Mouse (Mus musculus): Measurements from ENCODE around the gene Ror1. TPM values are rescaled to one million over a fixed set of nuclear protein-coding genes. Genes with fewer than 3 reads are reported as not detected.

The Ror1 gene
- polyA plus RNA-seq, 1 experiment, result 0.06 TPM

DNA sequence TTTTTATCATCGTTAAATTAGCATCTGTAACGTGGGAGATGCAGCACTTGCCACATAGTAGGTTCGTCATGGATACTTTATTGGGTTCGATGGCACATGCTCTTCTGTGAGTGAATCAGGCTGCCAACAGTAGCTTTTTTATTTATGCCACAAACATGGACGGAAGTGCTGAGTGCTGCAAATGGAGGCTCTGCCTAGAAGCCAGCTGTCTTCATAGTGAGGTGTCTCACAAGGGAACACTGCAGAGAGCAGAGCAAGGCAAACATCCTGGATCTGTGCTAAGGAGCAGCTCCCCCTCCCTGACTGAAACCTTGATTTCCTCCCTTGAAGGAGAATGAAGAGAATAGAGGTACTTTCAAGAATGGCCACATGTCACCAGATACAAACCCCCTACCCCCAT lies 74.1 kb downstream of the Ror1 start:
- no peak overlapping the region for H3K4me3 ChIP-seq
- TF ChIP-seq REST (IDR thresholded peaks at IDR 0.05; ENCODE audit: insufficient read depth, insufficient read length) (no peak), POLR2A (IDR thresholded peaks at IDR 0.05; ENCODE audit: insufficient read length, low read depth) (no peak), CEBPB (IDR thresholded peaks at IDR 0.05; ENCODE audit: insufficient read depth, poor library complexity, severe bottlenecking) (no peak), MYOG (IDR thresholded peaks at IDR 0.05; ENCODE audit: control insufficient read depth in 1 of 3, insufficient read depth in 1 of 3, insufficient read length in 2 of 3, low read depth in 2 of 3) (no peak), SRF (IDR thresholded peaks at IDR 0.05; ENCODE audit: control insufficient read depth, insufficient read length, low read depth) (no peak), TCF12 (IDR thresholded peaks at IDR 0.05; ENCODE audit: insufficient read depth, poor library complexity, severe bottlenecking) (no peak), E2F4 (IDR thresholded peaks at IDR 0.05; ENCODE audit: insufficient read depth) (no peak), POLR2AphosphoS2 (IDR thresholded peaks at IDR 0.05; ENCODE audit: insufficient read length, low read depth) (no peak), TCF3 (IDR thresholded peaks at IDR 0.05; ENCODE audit: insufficient read length, low read depth) (no peak), MYOD1 (IDR thresholded peaks at IDR 0.05; ENCODE audit: control insufficient read depth in 1 of 3, insufficient read length in 2 of 3, low read depth in 2 of 3) (no peak), MAX (IDR thresholded peaks at IDR 0.05; ENCODE audit: low read depth) (no peak), USF1 (IDR thresholded peaks at IDR 0.05; ENCODE audit: low read depth) (no peak)
- no peaks in the 10 kb centered on the region for H3K79me2 ChIP-seq (ENCODE audit: control insufficient read depth, insufficient read depth)
- H3K4me2 ChIP-seq (ENCODE audit: low read depth), result no peak overlapping the region
- no peak overlapping the region for H3ac ChIP-seq (ENCODE audit: control insufficient read depth, insufficient read length)
- H3K36me3 ChIP-seq (ENCODE audit: control insufficient read depth, insufficient read depth), result no peaks in the 10 kb centered on the region
- H3K27me3 ChIP-seq (ENCODE audit: control insufficient read depth, insufficient read depth, insufficient read length), result no peaks in the 10 kb centered on the region

DNA sequence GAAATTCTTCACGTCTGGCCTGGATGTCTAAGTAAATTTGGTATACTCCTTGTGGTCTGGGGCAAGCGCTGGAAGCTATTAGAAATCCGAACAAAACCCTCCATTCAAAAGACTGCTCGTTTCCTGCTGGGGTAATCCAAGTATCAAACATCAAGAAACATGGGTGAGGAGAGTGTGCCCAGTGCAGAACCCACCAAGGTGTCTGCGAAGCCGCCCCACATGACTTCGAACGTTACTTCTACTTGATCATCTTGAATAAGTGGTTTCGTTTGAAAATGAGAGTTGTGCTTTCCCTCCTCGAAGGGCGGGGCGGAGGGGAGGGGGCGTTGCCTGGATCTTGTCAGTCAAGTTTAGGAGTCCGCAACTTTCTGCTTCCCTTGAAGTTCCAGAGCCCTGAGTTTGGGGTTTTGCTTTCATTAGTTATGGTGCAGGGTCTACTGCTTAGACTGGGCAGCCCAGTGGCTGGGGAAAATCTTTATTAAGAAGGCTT lies 74.6 kb downstream of the Ror1 start:
- Histone ChIP-seq H3K36me3 (ENCODE audit: control insufficient read depth, insufficient read depth) (no peaks in the 10 kb centered on the region), H3K27me3 (ENCODE audit: control insufficient read depth, insufficient read depth, insufficient read length) (no peaks in the 10 kb centered on the region), H3K4me3 (no peak overlapping the region), H3K79me2 (ENCODE audit: control insufficient read depth, insufficient read depth) (no peaks in the 10 kb centered on the region), H3K4me2 (ENCODE audit: low read depth) (no peak overlapping the region), H3ac (ENCODE audit: control insufficient read depth, insufficient read length) (no peak overlapping the region)
- TF ChIP-seq CEBPB (IDR thresholded peaks at IDR 0.05; ENCODE audit: insufficient read depth, poor library complexity, severe bottlenecking) (no peak), USF1 (IDR thresholded peaks at IDR 0.05; ENCODE audit: low read depth) (no peak), MYOG (IDR thresholded peaks at IDR 0.05; ENCODE audit: control insufficient read depth in 1 of 3, insufficient read depth in 1 of 3, insufficient read length in 2 of 3, low read depth in 2 of 3) (no peak), POLR2A (IDR thresholded peaks at IDR 0.05; ENCODE audit: insufficient read length, low read depth) (no peak), SRF (IDR thresholded peaks at IDR 0.05; ENCODE audit: control insufficient read depth, insufficient read length, low read depth) (no peak), TCF12 (IDR thresholded peaks at IDR 0.05; ENCODE audit: insufficient read depth, poor library complexity, severe bottlenecking) (no peak), MYOD1 (IDR thresholded peaks at IDR 0.05; ENCODE audit: control insufficient read depth in 1 of 3, insufficient read length in 2 of 3, low read depth in 2 of 3) (no peak), POLR2AphosphoS2 (IDR thresholded peaks at IDR 0.05; ENCODE audit: insufficient read length, low read depth) (no peak), MAX (IDR thresholded peaks at IDR 0.05; ENCODE audit: low read depth) (no peak), TCF3 (IDR thresholded peaks at IDR 0.05; ENCODE audit: insufficient read length, low read depth) (no peak), REST (IDR thresholded peaks at IDR 0.05; ENCODE audit: insufficient read depth, insufficient read length) (no peak), E2F4 (IDR thresholded peaks at IDR 0.05; ENCODE audit: insufficient read depth) (no peak)

DNA sequence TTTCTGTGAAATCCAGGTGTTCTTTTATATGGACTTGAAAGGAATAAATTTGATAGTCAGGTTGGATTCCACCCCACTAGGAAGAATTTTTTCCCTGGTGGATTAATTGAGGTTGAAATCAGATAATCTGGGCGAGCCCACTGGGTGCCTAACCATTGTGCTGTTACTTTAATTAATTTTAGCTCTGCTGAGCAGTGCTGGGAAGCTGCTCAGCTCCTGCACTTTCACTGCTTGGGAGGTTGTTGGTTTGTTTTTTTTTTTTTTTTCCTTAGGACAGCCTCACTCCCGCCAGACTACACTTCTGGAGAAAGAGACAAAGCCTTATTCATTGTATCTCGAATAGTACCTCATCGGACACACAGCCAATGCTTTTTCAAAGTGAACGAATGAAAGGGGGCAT lies 75.2 kb downstream of the Ror1 start:
- H3K4me3 ChIP-seq, result no peak overlapping the region
- TF ChIP-seq TCF3 (IDR thresholded peaks at IDR 0.05; ENCODE audit: insufficient read length, low read depth), result no peak
- no peak for TF ChIP-seq CEBPB (IDR thresholded peaks at IDR 0.05; ENCODE audit: insufficient read depth, poor library complexity, severe bottlenecking)
- TF ChIP-seq USF1 (IDR thresholded peaks at IDR 0.05; ENCODE audit: low read depth), result no peak
- no peak for TF ChIP-seq TCF12 (IDR thresholded peaks at IDR 0.05; ENCODE audit: insufficient read depth, poor library complexity, severe bottlenecking)
- TF ChIP-seq POLR2AphosphoS2 (IDR thresholded peaks at IDR 0.05; ENCODE audit: insufficient read length, low read depth), result no peak
- no peak for TF ChIP-seq REST (IDR thresholded peaks at IDR 0.05; ENCODE audit: insufficient read depth, insufficient read length)
- no peak for TF ChIP-seq MYOG (IDR thresholded peaks at IDR 0.05; ENCODE audit: control insufficient read depth in 1 of 3, insufficient read depth in 1 of 3, insufficient read length in 2 of 3, low read depth in 2 of 3)
- no peak for TF ChIP-seq MYOD1 (IDR thresholded peaks at IDR 0.05; ENCODE audit: control insufficient read depth in 1 of 3, insufficient read length in 2 of 3, low read depth in 2 of 3)
- TF ChIP-seq MAX (IDR thresholded peaks at IDR 0.05; ENCODE audit: low read depth), result no peak
- no peak for TF ChIP-seq E2F4 (IDR thresholded peaks at IDR 0.05; ENCODE audit: insufficient read depth)
- TF ChIP-seq POLR2A (IDR thresholded peaks at IDR 0.05; ENCODE audit: insufficient read length, low read depth), result no peak
- no peak for TF ChIP-seq SRF (IDR thresholded peaks at IDR 0.05; ENCODE audit: control insufficient read depth, insufficient read length, low read depth)
- H3K4me2 ChIP-seq (ENCODE audit: low read depth), result no peak overlapping the region
- H3K36me3 ChIP-seq (ENCODE audit: control insufficient read depth, insufficient read depth), result no peaks in the 10 kb centered on the region
- no peaks in the 10 kb centered on the region for H3K27me3 ChIP-seq (ENCODE audit: control insufficient read depth, insufficient read depth, insufficient read length)
- H3ac ChIP-seq (ENCODE audit: control insufficient read depth, insufficient read length), result no peak overlapping the region
- no peaks in the 10 kb centered on the region for H3K79me2 ChIP-seq (ENCODE audit: control insufficient read depth, insufficient read depth)

DNA sequence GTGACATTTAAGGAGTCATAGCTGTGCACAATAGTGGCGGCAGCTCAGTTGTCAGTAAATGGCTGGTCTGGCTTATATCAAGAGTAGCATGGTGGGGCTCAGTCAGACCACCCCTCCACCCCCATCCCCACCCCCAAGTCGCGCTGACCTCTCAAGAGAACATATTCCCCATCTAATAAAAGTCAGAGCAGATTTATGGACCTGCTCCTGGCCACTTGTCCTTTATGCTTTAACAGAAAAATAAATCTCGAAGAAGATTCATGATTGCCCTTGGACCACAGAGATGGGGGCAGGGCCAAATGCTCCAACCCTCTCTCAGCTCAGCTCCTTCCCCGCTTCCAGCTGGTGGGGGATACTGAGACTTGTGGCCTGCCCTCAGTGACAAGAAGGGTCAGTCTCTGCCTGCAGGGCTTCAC lies 75.9 kb downstream of the Ror1 start:
- Histone ChIP-seq H3K27me3 (ENCODE audit: control insufficient read depth, insufficient read depth, insufficient read length) (no peaks in the 10 kb centered on the region), H3ac (ENCODE audit: control insufficient read depth, insufficient read length) (no peak overlapping the region), H3K79me2 (ENCODE audit: control insufficient read depth, insufficient read depth) (no peaks in the 10 kb centered on the region), H3K36me3 (ENCODE audit: control insufficient read depth, insufficient read depth) (no peaks in the 10 kb centered on the region), H3K4me2 (ENCODE audit: low read depth) (no peak overlapping the region), H3K4me3 (no peak overlapping the region)
- TF ChIP-seq USF1 (IDR thresholded peaks at IDR 0.05; ENCODE audit: low read depth) (no peak), POLR2A (IDR thresholded peaks at IDR 0.05; ENCODE audit: insufficient read length, low read depth) (no peak), POLR2AphosphoS2 (IDR thresholded peaks at IDR 0.05; ENCODE audit: insufficient read length, low read depth) (no peak), E2F4 (IDR thresholded peaks at IDR 0.05; ENCODE audit: insufficient read depth) (no peak), MYOD1 (IDR thresholded peaks at IDR 0.05; ENCODE audit: control insufficient read depth in 1 of 3, insufficient read length in 2 of 3, low read depth in 2 of 3) (no peak), TCF3 (IDR thresholded peaks at IDR 0.05; ENCODE audit: insufficient read length, low read depth) (no peak), SRF (IDR thresholded peaks at IDR 0.05; ENCODE audit: control insufficient read depth, insufficient read length, low read depth) (no peak), TCF12 (IDR thresholded peaks at IDR 0.05; ENCODE audit: insufficient read depth, poor library complexity, severe bottlenecking) (no peak), MYOG (IDR thresholded peaks at IDR 0.05; ENCODE audit: control insufficient read depth in 1 of 3, insufficient read depth in 1 of 3, insufficient read length in 2 of 3, low read depth in 2 of 3) (no peak), REST (IDR thresholded peaks at IDR 0.05; ENCODE audit: insufficient read depth, insufficient read length) (no peak), MAX (IDR thresholded peaks at IDR 0.05; ENCODE audit: low read depth) (no peak)
